Mouse (Mus musculus) lung, postnatal 10 days (tissue): ENCODE results near the gene Cfap65.

Experiments
- DNase-seq: peaks from one replicate; pipeline ENCODE4 v3.0.0; 2021

Gene Cfap65

GRCm38 (mm10) chr1:74880785-74881360 is 54.5 kb downstream of the Cfap65 start:
- peak; percentile 72 for DNase-seq

GRCm38 (mm10) chr1:74877199-74877598 is 58.2 kb downstream of the Cfap65 start:
- DNase-seq: no peak

- no peak for DNase-seq
Observed at GRCm38 (mm10) chr1:74872218-74872617, 63.2 kb downstream of the Cfap65 start.

GRCm38 (mm10) chr1:74861783-74862182 is 73.6 kb downstream of the Cfap65 start:
- no peak for DNase-seq

- DNase-seq: no peak
Observed at GRCm38 (mm10) chr1:74859223-74859984, 76.0 kb downstream of the Cfap65 start.

GRCm38 (mm10) chr1:74858805-74859204 is 76.6 kb downstream of the Cfap65 start:
- no peak for DNase-seq

- DNase-seq: peak; percentile 68
Observed at GRCm38 (mm10) chr1:74858171-74858719, 77.2 kb downstream of the Cfap65 start.

GRCm38 (mm10) chr1:74857677-74858076 is 77.7 kb downstream of the Cfap65 start:
- DNase-seq: no peak

GRCm38 (mm10) chr1:74857201-74857600 is 78.2 kb downstream of the Cfap65 start:
- DNase-seq: no peak

- DNase-seq: no peak
Observed at GRCm38 (mm10) chr1:74856791-74857190, 78.6 kb downstream of the Cfap65 start.

GRCm38 (mm10) chr1:74856439-74856720 is 79.0 kb downstream of the Cfap65 start:
- DNase-seq: no peak

- no peak for DNase-seq
Observed at GRCm38 (mm10) chr1:74855651-74856438, 79.6 kb downstream of the Cfap65 start.

- no peak for DNase-seq
Observed at GRCm38 (mm10) chr1:74855156-74855555, 80.2 kb downstream of the Cfap65 start.

GRCm38 (mm10) chr1:74854306-74855056 is 80.9 kb downstream of the Cfap65 start, which contains the start of gene Cdk5r2:
Cdk5r2 (plus strand) TSS chr1:74854934.
- peak; percentile 91 for DNase-seq
